Mouse (Mus musculus): ENCODE data around the gene Gps2.
"Not testable (repeated sequence)": the region's sequence is repeated elsewhere in the genome, so short reads cannot be mapped to it uniquely, and the experiment has no call there.

The Gps2 gene

DNA sequence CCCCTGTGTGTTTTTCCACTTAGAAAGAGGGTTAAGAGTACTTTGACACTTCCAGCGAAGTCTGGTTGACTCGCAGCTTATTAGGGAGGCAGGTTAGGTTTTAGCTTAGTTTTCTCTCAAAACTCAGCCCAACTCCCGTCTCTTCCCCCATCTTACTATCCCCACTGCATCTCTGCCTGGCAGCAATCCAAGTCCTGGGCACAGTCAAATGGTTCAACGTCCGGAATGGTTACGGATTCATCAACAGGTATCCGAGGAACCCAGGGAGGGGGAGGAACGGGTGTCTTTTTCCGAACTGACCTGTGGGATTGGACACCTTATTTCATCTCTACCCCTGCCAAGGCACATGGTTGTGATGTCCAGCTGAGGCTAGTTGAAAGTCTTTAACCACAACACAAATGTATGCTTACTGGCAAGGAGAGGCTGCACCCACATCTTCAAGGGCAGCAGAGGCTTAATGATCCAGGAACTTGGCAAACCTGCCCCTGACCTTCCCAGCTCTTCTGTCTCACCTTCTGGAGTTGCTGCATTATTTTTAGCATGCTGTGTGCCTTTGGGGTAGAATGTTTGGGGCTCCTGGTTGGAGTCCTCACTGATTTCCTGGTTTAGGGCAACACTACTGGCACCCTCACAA, 23.1 kb downstream of the Gps2 start:
- no peak for DNase-seq

DNA sequence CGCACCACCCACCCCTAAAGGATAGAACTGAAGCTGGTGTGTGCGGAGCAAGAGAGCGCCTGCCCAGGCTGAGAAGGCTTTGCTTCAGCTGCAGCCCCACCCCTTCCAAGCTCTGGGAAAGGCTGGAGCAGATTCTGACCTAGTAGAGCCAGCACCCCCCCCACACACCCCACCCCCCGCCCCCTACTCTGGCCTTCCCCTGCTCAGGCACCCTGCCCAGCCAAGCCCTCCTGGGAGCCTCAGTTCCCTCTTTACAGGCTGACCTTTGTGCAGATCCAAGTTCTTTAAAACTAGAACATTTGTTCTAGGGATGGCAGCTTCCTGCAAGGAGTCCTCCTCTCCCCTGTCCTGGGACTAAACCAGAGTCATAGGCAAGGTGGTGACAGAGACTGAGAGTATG, 23.7 kb downstream of the Gps2 start:
- peak in 1 of 2 experiments; percentile 22 for DNase-seq

DNA sequence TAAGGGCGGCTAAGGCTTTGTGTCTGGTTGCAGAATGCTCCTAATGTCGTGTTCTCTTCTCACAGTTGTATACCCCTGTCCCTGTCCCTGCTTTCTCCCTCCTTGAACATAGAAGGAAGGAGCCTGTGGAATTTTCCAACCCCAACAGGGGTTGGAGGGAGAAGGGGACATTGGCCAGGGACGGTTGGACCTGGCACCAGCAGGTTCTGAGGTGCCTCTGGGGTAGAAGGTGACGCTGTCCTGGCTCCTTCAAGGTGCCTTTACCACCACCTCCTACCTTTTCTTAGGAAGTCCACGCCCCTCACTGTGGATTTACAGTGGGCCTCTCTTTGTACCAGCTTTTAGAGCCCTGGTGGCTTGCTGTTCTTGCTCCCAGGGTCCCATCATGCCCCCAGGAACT, 24.1 kb downstream of the Gps2 start:
- no peak for DNase-seq

DNA sequence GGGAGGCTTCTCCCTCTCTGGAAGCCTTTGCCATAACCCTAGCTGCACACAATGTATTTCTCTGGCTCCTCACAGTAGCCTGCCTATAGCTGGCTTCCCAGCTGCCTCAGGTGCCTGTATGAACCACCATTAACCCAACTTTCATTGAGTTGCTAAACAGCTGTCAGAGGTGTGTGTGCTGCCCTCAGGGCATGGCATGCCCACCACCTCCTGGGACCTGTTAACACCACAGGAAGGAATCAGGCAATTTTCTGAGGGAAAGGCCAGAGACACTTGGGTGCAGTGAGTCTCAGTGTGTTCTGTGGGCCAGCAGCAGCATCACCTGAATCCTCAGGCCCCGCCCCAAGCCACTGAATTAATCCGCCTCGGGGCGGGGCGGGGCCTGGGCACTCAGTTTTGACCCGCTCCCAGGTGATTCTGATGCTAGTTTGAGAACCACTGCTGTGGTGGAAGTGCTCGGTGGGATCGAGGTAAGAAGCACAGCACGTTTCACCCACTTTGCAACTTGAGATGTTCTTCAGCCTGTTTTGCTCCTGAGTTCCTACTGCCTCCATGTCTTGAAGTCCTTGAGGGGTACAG, 24.8 kb downstream of the Gps2 start:
- no peak for DNase-seq

DNA sequence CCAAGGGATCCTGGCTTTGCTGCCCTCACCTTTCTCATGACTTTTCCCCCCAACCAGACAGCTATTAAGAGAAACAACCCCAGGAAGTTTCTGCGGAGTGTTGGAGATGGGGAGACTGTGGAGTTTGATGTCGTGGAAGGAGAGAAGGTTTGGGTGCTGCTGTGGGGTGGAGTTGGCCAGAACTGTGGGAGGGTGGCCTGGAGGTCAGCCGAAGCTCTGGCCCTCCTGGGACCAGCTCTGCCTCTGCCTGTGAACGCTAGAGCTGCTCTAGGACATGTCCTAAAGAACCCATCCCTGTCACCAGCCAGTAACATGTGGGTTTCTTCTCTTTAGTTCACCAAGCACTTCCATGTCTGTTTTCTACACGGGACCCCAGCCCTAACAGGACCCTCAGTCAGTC, 25.5 kb downstream of the Gps2 start:
- DNase-seq = no peak

DNA sequence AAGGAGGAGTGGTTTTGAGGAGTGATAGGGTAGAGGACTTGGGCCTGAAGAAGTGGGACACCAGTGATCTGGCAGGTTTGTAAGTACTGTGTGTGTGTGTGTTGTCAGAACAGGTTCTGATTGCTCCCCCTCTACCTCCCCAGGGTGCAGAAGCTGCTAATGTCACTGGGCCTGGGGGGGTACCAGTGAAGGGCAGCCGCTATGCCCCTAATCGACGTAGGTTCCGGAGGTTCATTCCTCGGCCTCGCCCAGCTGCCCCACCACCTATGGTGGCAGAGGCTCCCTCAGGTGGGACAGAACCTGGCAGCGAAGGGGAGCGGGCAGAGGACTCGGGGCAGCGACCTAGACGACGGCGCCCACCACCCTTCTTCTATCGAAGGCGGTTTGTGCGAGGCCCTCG, 26.0 kb downstream of the Gps2 start:
- no peak for DNase-seq

DNA sequence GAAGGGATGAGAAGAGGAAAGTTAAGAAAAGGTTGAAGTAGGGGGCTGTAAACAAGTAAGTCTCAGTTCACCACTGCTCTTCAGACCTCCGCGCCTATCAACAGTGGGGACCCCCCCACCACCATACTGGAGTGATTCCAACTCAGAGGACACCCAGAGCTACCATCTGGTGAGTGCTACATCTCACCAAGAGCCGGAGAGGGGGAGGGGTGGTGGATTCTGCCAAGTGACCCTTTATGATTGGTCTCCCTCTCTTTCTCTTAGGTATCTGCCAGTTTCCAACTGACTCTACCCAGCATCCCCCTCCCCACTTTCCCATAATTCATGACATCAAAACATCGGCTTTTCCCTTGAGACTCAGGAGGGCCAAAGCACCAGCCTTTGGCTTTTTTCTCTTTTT, 27.3 kb downstream of the Gps2 start:
- no peak for DNase-seq

DNA sequence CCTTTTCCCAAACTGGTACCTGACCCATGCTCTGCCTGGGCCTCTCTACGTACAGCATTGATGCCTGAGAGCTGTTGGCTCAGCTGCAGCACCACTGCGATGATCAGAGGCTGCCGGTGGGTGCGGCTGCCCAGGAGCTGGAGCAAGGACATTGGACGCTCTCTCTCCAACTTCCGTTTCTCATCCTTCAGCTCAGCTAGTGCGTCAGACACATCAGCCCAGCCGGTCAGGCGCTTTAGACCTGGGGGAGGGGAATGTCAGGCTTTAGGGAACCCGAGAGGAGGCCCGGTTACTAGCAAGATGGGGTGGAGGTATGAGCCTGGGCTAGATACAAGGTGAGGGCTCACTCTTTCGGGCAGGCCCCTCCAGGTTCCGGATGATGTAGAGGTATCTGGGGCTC, 31.5 kb downstream of the Gps2 start:
- no peak for DNase-seq

DNA sequence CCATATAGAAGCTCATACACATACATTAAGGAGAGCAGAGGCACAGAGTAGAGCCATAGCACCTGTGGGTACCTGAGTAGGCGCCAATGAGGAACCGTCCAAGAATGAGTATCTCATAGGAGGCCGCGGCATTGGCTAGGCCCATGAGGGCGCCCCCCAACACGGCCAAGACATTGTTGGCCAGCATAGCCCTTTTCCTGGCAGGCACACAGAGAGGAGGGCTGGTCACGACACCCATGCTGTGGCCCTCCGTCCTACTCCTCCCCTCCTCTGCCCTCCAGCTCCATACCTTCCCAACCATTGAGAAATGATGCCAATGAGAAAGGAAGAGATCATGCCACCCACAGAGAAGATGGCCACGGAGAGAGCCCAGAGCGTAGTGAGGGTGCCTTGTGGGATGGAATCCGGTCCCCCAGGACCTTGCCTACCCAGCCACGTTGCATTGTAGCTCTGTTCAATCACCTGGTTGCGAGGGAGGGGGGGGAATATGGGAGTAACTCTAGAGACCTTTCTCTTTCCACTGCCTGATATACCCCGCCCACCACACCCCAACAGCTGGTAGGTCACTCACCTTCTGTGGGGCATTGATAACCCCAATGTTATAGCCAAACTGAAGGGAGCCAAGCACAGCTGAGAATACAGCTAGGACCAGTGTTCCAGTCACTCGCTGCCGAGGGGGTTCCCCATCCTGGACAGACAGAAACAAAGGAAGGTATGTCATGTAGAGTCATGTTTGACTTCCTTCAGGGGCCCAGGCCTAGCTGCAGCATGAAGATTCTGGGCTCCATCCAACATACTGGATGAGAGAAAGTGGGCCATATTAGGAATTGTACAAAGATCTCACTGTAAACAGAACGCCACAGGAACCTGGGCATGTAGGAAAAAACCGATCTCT, 32.6 kb downstream of the Gps2 start:
- DNase-seq = no peak

DNA sequence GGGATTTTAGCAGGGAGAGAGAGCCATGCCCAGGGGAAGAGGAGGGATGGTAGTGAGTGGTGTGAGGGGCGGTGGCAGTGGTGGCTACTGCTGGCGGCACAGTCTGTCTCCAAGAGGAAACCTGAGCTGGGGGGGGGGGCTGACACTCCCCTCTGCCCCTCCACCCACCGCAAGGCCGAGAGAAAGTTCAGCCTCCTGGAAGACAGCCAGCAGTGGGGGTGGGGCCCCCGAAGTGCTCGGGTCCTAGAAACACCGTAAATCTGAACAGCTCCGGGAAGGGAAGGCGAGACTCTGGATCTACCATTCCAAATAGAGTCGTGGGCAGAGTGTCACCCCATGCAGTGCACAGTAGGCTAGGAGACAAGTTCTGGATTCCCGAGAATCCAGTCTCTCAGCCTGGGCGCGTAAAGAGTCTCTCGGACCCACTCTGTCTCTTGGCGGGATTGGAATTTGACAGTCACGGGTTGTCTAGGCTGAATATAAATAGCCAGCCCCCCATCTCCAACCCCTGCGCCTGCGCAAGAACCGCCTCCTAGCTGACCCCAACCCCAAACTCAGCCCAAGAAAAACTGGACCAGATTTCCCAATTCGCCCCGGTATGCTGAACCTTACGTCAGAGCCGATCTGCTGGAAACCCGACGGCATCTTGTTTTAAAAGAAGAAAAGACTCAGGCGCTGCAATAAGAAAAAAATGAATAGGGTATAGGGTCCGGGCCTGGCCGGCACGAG, 33.8 kb downstream of the Gps2 start:
- DNase-seq = peak; percentile 18 to 41

DNA sequence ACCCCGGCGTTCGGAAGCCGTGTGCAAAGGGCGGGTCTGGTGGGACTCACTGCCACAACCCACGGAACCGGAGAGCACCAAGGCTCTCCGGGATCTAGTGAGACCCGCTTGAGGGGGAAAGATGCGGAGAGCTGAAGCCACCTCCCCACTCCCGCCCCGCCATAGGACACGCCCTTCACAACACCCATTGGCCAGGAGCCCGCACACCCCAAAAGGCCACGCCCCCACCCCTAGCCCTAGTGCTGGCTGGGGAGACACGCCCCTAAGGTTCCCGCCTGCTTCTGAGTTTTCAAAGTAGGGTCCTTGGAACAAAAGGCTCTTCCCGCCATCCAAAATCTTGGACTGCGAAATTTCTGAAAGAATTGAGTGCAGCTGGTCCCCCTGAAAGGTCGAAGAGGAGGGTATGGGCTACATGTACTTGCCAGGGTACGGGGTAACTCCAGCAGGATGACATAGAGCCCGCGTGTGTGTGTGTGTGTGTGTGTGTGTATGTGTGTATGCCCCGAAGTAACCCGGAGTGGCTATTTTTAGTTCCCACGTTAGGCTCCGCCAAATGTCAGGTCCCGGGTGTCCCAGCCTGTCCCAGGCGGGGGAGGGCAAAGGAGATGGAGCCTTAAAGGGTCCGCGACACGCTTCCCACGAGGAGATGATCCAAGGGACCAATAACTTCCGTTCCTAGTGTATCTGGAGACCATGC, 34.5 kb downstream of the Gps2 start, which contains the start of gene Slc2a4:
Gene Slc2a4, minus strand, starts transcription at position 123 of the 697 bp plus-strand sequence.
- peak; percentile 89 to 92 for DNase-seq

DNA sequence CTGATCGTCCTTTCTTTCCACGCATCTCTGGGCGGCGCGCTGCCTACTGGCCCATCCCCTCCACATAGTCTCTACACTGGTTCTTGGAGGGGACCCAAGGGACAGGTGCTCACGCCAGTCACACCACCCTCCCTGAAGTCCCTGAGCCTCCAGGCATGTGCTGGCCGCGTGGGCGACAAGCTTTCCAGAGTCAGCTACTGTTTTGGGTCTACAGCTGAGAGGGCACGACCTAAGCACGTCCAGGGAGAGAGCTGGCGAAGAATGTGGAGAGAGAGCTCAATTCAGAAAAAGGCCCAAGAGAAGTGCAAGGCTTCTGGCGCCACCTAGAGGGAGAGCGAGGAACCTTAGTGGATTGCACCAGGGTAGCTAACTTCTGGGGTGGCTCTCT, 35.1 kb downstream of the Gps2 start:
- peak; percentile 83 to 89 for DNase-seq

DNA sequence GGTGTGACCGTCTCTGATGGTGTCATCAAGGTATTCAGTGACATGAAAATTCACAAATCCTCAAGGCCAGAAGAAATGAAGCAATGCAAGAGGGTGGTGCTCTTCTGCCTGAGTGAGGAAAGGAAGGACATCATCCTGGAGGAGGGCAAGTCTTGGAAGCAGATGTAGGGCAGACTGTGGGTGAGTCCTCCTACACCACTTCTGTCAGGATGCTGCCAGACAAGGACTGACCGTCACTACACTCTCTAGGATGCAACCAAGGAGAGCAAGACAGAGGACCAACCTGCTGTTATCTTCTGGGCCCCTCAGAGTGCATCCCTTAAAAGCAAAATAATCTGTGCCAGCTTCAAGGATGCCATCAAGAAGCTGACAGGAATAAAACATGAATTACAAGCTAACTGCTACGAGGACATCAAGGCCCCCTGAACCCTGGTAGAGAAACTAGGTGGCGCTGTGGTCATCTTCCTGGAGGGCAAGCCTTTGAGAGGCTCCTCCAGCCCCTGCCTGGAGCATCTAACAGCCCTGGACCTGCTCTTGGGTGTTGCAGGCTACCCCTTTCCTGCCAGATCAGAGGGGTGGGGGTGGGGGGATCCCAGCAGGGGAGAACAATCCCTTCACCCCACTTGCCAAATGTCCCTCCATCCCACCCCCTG, 37.2 kb downstream of the Gps2 start:
- DNase-seq = no peak

DNA sequence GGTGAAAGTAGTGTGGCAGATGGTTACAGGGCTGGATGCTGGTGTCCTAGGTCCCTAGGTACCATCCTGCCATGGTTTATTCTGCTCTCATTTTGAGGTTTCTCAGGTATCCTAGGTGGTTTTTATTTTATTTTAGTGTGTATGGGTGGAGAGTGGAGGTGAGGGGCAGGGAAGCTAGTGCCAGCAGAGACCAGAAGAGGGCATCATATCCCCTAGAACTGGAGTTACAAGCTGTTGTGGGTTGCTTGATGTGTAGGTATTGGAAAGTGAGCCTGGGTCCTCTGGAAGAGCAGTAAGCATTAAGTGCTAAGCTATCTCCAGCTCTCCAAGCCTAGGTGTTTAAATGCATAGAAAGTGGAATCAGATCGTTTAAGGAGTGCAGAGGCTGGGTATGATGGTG, 38.6 kb downstream of the Gps2 start:
- DNase-seq = no peak

DNA sequence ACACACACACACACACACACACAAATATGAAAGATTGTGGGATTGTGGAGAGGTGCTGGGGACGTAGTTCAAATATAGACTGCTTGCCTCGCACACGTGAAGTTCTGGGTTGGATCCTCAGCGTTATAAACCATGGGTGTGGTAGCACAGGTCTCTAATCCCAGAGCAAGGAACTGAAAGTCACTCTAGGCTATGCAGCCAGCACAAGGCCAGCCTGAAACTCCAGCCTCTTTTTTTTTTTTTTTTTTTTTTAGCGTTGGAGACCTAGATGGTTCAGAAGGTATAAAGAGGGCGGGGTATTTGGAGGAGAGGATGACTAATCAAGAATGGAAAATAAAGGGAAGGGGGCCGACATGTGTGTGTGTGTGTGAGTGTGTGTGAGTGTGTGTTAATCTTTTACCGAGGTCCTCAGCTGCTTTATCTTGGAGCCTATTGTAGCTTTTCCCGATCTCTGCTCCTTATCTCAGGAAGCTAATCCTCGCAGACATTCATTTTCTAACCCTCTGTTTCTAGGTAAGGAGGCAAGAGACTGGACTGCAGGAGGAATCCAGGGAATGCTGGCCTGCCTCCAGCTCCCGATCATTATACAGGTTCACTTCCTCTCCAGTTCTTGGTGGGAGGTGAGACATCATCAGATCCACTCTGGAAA, 39.7 kb downstream of the Gps2 start:
- DNase-seq = no peak

DNA sequence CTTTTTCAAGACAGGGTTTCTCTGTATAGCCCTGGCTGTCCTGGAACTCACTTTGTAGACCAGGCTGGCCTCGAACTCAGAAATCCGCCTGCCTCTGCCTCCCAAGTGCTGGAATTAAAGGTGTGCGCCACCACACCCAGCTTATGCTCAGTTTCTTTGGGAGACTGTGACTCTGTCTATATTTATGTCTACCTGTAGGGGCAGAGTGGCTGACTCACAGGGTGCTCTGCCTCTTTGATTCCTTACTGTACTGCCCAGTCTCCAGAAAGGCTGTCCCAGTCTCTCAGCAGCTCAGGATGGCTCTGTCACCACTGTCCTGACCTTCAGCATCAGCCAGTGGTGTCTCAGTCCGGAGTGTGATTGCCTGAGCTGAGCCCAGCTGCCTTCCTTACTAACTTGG, 41.9 kb downstream of the Gps2 start:
- DNase-seq = not testable (repeated sequence)

DNA sequence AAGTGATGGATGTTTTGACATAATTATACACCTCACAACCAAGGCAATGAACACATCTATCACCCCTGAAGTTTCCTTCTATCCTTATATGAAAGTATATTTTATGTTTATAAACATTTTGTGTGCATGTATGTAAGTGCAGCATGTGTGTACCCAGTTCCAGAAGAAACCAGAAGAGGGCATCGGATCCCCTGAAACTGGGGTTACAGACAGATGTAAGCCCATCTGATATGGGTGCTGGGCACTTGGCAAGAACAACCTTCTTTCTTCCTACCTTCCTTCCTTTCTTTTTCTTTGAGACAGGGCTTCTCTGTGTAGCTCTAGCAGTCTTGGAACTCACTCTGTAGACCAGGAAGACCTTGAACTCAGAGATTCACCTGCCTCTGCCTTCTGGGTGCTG, 42.5 kb downstream of the Gps2 start:
- DNase-seq = no peak

DNA sequence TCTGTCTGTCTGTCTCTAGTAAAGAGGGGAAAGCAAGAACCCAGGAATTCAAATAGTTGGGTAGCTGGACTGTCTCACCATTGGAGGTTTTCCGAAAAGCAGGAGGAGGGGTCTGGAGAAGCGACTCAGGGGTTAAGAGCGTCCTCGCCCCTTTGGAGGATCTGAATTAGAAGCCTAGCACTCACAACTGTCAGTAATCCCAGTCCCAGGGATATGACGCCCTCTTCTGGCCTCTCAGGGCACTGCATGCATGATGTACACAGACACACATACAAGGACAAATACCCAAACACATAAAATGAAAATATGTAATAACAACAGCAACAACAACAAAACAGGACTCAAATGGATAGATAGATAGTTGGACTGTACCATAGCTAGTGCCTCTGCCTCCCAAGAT, 46.9 kb downstream of the Gps2 start:
- DNase-seq = no peak

DNA sequence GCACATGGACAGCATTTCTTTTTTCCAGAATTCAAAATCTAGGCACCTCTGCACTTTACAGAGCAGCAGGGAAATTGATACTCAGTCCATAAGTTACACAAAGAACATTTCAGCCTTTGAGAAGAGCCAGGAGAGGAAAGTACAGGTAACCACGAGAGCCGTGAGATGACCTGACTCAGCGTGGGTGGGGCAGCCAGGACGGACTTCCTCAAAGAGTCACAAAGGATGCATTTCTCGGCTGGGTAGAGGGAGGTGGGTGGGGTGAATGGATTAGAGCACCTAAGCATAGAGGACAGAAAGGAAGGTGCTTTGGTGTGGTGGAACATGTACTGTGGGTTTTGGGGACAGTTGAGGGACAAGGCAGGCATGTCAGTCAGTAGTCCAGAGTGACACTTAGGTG, 48.2 kb downstream of the Gps2 start:
- DNase-seq = no peak

DNA sequence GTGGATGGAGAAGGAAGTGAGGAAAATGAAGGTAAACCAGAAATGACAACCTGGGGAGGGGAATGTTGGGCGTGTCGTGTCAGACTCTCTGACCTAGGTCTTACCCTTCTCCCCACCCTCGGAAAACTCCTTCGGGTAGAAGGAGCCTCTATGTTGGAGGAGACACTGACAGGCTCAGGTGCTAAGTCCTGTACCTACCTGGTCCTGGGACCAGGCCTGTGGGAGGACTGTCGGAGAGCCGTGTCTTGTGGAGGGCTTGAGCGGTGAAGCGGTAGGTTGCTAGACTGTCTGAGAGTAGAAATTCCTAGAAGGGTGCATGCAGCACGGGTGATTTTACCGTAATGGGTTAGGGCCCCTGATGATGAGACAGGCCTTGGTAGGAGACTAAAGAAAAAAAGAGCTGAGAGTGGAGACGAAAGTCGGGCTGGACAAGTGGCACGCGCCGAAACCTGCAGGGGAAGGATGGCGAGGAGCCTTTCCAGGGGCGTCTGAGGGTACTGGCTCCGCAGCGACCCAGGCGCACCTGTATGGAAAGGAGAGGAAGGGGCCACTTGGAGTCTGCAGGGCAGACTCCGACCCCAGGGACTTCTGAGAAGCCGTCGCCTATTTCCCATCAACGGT, 51.1 kb downstream of the Gps2 start, which contains the start of gene Cldn7:
Gene Cldn7, plus strand, starts transcription at position 130 of the 621 bp plus-strand sequence.
- DNase-seq = no peak
